Mouse (Mus musculus) heart, adult 9 months (tissue): ENCODE data around the gene Mrpl24.
A peak's percentile ranks its signal among the peaks of the same experiment; 100 is the strongest.

ENCODE experiments used
- DNase-seq, 2 experiments: peaks; one replicate each; pipeline ENCODE4 v3.0.0; 2022; ENCODE audit warnings: low spot score in 2 of 2

Gene Mrpl24

DNA sequence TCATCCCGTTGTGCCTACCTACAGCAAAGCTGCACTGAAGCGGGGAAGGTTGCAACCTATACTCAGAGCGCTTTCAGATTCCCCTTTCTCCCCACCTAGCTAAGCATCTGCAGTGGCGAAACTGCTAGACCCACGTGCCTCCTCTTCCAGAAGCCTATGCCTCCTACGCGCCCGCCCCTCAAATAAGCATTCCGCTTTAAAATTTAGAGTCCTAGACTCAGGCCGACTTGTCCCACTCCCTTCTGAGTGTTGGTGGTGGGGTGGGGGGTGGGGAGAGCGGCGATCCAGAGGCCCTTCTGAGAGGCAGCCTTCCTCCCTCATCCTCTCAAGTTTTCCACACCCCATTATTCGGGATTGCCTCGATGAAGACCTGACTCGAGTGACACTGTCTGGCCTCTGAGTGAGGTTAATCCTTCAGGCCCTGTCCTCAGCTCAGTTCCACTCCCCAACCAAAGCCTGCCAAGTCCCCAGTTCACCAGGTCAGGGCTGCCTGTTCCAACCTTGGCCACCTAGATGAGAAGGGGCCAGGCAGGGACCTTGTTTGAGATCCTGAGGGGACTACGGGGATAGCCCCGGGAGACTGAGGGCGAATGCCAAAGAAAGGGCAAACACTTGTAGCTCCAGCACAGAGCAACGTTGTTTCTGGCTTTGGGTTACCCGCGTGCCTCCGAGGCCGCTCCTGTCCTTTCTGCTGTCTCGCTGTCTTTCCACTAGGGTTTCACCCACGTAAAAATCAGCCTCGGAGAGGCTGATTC lies 27.9 kb downstream of the Mrpl24 start:
- no peak for DNase-seq

DNA sequence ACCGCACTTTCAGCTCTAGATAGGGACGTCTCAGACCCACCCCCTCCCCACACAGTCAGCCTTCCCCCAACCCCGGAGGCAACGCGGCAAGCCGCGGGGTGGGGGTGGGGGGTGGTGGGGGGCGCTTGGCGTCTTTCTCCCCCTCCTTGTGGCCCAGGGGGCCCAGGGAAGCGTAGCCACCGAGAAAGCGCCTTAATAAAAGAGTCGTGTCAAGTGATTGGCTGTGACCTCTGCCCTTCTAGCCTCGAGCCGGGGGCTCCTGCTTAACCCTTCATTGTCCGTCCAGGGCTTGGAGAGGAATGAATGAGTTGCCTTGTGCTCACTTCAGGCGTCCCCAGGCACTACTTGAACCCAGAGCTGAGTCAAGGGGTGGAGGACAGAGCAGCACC lies 28.5 kb downstream of the Mrpl24 start:
- no peak for DNase-seq

DNA sequence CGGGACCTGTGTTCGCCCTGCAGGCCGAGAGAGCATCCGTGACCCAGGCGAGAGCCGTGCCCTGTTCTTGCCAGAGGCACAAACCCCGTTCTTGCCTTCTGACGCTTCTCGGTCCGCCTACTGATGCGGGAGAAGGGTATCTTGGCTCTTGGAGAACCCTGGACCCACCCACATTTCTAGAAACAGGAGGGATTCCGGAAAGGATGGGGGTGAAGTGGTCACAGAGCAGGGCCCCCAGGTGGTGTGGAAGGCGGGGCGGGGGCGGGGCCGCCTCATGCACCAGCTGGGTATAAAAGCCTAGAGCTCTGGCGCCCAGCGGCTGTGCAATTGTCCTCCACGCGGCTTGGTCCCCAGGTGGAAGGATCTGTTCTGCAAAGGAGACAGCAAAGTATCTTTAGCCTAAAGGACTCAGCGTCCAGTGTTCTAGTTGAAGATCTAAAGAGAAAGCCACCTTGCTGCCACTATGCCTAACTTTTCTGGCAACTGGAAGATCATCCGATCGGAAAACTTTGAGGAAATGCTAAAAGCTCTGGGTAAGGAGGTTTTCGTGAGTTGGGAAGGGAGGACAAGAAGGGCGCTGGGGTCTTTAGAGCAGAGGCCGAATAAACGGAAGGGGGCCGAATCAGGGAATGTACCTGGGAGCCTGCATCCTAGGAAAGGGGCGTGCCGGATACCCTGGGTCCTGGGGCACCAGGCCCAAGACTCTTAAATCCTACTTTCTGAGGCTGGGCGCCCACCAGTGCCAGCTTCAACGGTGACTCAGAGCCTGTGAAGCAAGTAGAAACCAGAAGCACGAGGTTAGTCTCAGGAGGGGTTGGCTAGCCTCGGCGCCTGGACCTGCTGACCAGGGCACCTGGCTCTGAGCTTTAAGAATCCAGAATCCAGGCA lies 29.3 kb downstream of the Mrpl24 start, which contains the start of gene Crabp2:
Gene Crabp2, plus strand, starts transcription at position 289 of the 888 bp plus-strand sequence.
- no peak for DNase-seq

DNA sequence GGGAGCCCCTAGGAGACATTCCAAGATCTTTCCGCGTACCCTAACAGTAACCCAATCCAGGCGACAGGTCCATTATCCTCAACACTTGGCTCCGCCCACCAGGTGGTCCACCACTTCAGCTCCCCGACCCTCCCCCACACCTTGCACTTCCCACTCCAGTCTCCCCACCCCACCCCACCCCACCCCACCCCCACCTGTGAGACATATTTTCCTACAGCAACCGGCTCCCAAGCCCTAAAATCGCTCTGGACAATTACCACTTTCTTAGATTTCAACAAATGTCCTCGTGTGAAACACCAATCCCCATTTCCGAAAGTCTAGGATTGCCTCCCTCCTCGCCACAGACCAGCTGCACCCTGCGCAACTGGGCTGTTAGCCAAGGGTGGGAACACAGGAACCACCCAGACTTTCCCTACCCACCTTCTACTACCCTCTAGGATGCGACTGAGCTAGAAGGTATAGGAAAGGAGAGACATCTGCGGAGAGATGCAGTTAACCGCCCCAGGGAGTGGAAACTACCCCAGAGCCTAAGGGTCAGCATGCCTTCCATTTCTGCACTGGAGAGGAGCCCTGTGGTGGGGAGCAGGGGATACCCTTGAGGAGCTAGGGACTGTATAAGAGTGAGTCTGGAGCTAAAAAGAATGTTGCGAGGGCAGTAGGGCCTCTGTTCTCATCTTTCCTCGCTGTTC lies 30.1 kb downstream of the Mrpl24 start:
- no peak for DNase-seq

DNA sequence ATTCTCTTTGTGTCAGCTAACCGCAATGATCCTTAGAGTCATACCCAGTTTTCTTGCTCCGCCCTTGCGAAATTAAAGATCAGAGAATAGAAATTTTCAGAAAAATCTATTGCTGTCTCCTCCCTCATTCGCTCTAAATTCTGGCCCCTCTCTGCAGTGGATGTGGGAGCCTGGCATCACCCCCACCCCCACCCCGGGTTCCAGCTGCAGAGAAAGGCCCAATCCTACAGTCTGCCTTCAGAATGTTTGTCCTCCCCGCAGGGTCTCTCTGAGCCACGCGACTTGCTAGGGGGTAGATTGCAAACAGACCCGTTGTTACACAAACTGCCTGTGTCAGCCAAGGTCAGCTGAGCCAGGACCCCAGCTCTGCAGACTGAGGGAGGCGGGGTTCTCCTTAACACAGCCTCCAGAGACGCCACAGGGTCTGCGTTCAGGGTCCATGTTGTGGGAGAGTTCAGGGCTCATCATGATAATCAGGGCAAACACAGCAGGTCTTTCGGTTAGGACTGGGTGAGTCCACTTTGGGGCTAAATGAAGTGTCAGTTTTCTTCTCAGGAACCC lies 30.7 kb downstream of the Mrpl24 start:
- no peak for DNase-seq

DNA sequence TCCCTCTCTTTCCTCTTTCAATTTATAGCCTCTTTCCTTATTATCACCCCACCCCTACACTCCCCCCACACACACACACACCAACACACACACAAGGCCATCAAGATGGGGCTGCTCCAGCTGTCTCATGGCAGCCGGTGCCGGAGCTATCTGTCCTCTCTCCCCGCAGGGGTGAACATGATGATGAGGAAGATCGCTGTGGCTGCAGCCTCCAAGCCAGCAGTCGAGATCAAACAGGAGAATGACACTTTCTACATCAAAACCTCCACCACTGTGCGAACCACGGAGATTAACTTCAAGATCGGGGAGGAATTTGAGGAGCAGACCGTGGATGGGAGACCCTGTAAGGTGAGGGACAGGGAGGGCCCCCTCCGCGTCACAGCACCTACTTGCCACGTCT lies 32.6 kb downstream of the Mrpl24 start:
- DNase-seq, result no peak

DNA sequence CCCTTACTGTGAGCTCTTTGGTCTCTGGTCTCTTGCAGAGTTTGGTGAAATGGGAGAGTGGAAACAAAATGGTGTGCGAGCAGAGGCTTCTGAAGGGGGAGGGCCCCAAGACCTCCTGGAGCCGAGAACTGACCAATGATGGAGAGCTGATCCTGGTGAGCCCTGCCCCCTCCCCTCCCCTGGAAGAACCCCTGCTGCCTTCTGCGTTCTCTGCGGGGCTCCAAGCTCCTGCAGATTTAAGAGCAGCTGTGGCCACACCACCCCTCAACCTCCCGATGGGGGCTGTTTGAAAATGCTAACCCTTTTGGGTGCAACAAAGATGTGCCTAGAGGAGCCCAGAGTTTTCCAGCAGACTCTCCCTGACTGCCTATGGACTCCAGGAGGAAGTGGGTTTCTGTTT lies 33.1 kb downstream of the Mrpl24 start:
- no peak for DNase-seq

DNA sequence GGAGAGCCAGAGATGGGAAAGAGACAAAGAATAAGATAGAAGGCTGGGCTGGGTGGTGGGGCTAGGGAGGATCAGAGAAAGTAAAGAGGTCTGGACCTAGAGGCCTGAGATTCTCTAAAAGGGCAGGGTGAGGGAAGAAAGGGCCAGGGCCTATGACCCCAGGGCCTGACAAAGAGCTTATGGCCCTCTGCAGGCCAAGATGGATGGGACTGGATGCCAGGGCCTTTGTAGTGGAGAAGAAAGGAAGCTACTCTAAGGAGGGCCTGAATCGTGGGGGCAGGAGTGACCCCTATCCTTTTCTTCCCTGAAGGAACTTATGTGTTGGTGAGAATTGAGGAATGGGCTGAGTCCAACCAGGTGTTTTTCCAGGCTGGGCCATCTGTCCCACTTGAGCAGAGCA lies 38.8 kb downstream of the Mrpl24 start:
- DNase-seq, result no peak

DNA sequence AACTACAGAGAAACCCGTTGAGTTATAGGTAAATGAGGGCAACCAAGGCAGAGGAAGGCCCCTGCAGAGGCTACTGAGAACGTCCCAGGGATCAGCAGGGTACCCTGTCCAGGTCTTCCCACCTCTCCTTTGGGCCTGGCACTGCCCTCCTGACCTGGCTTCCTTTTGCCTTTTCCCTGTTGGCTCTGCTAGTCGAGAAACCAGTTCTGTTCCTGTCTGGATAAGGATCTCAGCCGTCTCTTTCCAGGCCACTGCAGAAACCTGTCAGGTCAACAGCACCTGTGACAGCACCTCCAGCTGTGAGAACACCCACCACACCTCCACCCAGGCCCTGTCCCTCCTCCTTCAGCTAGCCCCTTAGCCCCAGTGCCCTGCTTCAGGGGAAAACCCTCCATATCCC lies 39.2 kb downstream of the Mrpl24 start:
- DNase-seq, result no peak

DNA sequence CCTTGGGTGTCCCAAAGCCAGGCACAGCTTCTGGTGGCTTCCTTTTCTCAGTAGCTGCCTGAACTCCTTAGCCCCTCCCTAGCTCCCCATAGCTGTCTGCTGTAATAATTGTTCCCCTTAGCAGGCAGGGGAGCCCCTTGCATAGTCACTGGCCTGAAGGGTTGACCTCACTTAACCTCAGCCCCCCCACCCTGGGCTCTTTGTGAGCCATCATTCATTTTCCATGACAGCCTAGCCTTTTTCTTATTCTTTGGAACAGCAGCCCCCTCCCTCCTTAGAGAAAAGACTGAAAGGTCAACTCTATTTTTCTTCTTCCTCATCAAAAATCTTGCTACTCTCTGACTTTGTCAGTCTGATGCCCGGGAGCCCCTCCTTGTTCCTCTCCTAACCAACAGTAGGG lies 39.7 kb downstream of the Mrpl24 start:
- DNase-seq, result no peak

DNA sequence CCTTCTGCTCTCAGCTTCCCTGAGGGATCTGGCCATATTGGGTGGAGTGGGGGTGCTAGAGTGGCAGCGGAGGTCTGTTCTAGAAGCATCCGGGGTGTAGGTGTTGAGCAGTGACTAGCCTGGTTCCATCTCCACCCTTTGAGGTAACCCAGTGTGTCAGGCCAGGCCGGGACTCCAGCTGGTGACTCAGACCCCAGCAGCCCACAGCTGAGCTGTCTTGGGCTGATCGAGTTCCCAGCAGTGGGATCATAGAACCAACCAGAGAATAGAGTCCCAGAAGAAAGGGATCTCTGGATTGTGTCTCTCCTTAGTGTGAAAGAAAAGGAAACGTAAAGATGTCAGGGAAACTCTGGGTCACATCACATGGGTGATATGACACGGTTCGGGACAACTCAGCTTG lies 40.1 kb downstream of the Mrpl24 start:
- DNase-seq, result no peak

DNA sequence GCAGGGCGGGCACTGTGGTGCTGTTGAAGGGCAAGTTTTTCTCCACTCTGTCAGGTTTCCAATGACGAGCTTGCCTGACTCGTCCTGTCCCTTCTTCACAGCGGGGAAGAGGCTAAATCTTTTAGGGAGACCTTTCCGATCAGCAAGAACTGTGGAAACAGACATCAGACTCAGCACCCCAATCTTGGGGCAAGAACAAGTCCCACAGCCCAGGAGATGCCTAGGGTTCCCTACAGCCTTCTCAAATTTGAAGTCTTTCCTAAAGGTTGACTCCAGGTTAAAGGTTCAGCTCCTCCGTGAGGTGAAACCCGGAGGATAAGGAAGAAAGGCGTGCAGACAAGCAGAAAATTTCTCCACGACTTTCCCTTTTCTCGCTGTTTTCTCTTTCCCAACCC lies 40.9 kb downstream of the Mrpl24 start:
- no peak for DNase-seq

DNA sequence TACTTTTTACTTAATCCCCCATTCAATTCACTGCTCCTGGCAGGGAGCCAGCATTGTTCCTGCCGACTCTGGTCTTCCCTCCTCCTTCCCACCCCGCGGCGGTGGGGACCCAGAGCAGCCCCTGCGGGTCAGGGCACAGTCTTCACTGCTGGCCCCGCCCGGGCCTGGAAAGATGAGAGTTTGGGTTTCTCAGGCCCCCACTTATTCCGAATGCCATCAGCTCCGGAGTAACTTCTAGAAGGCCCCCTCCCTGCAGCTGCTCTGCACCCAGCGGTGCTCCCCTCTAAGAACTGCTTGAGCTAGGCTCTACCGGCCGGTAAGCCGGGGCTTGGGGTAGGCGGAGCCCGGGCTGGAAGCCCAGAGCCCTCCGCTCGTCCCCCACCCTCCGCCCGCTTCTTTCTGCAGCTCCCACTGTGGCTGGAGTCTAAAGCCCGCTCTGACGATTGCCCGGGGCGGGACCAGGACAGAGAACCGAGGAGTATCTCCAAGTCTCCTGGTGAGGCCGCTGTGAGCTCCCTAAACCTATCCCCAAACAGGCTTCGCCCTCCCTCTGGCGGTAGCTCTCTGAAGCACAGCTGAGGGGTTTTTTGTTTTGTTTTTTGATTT lies 41.4 kb downstream of the Mrpl24 start:
- DNase-seq, result peak; percentile 87 to 90

DNA sequence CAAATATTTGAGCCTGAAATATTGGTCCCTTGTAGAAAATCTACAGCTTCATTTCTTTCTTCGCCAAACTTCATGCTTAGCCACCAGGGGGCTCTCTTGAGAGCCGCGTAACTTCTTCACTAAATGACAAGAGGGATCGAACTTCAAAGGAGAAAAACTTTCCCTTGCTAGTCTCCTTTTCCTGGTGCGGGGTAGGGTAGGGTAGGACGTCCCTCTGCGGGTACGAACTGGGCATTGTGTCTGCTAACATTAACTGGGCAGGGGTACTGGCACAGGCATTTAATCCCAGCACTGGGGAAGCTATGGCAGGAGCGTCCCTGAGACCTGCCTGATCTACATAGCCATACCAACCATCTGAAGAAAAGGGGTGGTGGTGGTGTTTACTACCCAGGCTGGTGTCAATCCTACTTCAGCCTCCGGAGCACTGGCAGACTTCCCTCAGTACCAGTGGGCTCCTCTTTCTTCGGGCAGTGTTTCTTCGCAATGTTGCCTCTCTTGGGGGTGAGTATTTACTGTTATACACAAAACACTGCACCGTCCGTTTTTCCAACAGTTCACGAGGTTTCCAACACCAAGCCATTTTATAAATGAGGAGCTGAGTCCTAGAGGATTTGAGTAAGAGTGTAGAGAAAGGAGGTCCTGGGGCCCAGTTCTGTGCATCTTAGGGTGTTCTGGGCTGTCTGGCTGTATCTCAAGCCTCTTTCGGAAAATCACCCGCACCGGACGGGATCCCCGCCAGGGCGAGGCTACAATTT lies 51.1 kb downstream of the Mrpl24 start:
- DNase-seq, result peak; percentile 42 to 64

DNA sequence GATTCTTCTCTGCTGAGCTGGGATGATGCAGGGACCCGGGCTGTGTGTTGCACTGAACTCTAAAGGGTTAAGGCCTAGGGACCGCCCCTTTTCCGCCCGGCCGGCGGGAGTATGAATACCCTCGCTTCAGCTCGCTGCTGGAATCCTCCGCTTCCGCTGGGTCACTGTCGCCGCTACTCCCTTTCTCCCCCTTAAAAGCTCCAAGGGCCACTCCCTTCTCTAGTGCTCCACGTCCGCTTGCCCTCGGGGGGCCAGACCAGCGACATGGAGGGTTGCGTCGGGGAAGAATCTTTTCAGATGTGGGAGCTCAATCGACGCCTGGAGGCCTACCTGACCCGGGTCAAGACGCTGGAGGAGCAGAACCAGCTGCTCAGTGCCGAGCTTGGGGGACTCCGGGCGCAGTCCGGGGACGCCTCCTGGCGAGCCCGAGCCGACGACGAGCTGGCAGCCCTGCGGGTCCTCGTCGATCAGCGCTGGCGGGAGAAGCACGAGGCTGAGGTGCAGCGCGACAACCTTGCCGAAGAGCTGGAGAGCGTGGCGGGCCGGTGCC lies 51.7 kb downstream of the Mrpl24 start, which contains the start of gene Nes:
Gene Nes, plus strand, starts transcription at position 140 of the 550 bp plus-strand sequence.
- peak; percentile 75 to 85 for DNase-seq

DNA sequence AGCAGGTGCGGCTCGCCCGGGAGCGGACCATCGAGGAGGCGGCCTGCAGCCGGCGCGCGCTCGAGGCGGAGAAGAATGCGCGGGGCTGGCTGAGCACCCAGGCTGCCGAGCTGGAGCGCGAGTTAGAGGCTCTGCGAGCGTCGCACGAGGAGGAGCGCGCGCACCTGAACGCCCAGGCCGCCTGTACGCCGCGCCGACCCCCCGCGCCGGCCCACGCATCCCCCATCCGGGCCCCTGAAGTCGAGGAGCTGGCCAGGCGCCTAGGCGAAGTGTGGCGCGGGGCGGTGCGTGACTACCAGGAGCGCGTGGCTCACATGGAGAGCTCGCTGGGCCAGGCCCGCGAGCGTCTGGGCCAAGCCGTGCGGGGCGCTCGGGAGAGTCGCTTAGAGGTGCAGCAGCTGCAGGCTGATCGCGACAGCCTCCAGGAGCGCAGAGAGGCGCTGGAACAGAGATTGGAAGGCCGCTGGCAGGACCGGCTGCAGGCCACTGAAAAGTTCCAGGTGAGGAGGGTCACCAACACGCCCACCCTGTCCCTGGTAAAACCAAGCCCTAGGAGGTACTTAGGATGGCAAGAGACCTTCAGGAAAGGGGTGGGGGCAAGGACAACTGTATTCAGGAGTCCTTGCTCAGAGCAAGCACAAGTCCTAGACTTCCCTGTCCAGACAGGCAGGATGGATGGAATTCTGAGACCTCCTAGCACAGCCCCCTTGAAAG lies 52.3 kb downstream of the Mrpl24 start:
- DNase-seq, result no peak

DNA sequence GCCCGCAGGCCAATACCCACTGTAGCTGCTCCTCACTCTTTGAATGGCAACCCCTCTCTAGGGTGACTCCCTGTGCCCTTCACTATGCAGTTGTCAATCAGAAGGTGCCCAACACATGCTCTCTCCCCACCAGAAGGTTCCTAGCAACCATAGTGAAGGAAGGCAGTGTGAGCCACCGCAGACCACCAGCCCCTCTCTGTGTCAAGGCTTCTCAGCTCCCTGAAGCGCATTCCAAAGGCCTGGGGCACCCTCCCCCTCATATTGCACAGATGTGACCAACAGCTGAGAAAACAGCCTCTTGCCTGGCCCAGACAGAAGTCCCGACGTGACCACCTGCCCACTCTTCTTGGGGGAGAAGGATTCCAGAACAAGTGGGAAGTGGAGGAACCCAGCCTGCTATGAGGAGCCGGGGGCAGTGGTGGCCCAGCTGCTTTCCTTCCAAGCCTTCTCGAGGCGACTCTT lies 52.9 kb downstream of the Mrpl24 start:
- no peak for DNase-seq

DNA sequence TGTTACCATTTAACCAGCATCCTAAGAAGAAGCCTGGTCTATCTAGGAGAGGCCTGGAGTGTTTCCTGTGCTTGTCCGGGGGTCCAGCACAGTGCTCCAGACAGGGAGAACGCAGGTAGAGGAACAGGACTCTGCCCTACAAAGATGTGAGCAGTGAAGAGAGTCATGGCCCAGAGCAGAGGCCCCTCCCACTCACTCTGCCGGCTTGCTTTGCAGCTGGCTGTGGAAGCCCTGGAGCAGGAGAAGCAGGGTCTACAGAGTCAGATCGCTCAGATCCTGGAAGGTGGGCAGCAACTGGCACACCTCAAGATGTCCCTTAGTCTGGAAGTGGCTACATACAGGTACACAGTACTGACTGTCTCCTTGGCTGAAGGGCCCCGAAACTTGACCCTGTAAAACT lies 53.5 kb downstream of the Mrpl24 start:
- DNase-seq, result no peak
